8 mouse cellular contexts compared by ENCODE assay signal in genomic region chr2:112215977-112216376, GRCm38 (mm10). TPM values are rescaled to one million over a fixed set of nuclear protein-coding genes. Genes with fewer than 3 reads are reported as not detected.
DNase-seq lines count a peak whose midpoint lies in the region; ATAC-seq and TF ChIP-seq lines count a peak whose summit lies in the region.

No protein-coding gene starts in this region.

- no peak for TF ChIP-seq POLR2A in heart, adult 2 months (IDR thresholded peaks at IDR 0.05; ENCODE audit: insufficient read depth, low read depth, low read length)

- no peak overlapping the region for H3K4me3 ChIP-seq in heart, adult 2 months
- H3K4me3 ChIP-seq in hindbrain, embryonic 16.5 days (ENCODE audit: low read length) = no peak overlapping the region
- H3K4me3 ChIP-seq in midbrain, embryonic 14.5 days (replicated peaks; ENCODE audit: low read depth, low read length) = no peak overlapping the region

- H3K9me3 ChIP-seq in hindbrain, embryonic 16.5 days (ENCODE audit: control insufficient read depth, low read length) = no peaks in the 10 kb centered on the region
- H3K9me3 ChIP-seq in midbrain, embryonic 14.5 days (ENCODE audit: control insufficient read depth, low read length) = no peaks in the 10 kb centered on the region

- peak; percentile 80 for ATAC-seq in hindbrain, embryonic 16.5 days
- no peak for ATAC-seq in midbrain, embryonic 14.5 days (ENCODE audit: low FRiP score, low TSS enrichment)

- H3K27ac ChIP-seq in heart, adult 2 months = no peak overlapping the region
- no peak overlapping the region for H3K27ac ChIP-seq in hindbrain, embryonic 16.5 days (ENCODE audit: low read depth, low read length)
- no peak overlapping the region for H3K27ac ChIP-seq in midbrain, embryonic 14.5 days (replicated peaks; ENCODE audit: low read depth, low read length)

- no peaks in the 10 kb centered on the region for H3K36me3 ChIP-seq in heart, adult 2 months (ENCODE audit: control insufficient read depth, insufficient read depth, low read length)
- H3K36me3 ChIP-seq in hindbrain, embryonic 16.5 days (ENCODE audit: control insufficient read depth, insufficient read depth, low read length) = no peaks in the 10 kb centered on the region
- H3K36me3 ChIP-seq in midbrain, embryonic 14.5 days (ENCODE audit: control insufficient read depth, insufficient read depth, low read length) = no peaks in the 10 kb centered on the region

- DNase-seq in heart, adult 2 months = no peak
- DNase-seq in heart, postnatal 36 days = no peak
- DNase-seq in A20 (ENCODE audit: low read depth, low spot score) = peak; percentile 61
- peak; percentile 54 for DNase-seq in ZHBTc4 (ENCODE audit: low read depth, low spot score)
- DNase-seq in midbrain, embryonic 14.5 days = peak; percentile 80
- DNase-seq in thymus, postnatal 36 days = no peak
- DNase-seq in spleen, postnatal 14 days (ENCODE audit: low spot score in 2 of 2) = no peak

- no peaks in the 10 kb centered on the region for H3K27me3 ChIP-seq in heart, adult 2 months (ENCODE audit: control insufficient read depth, insufficient read depth, low read length)
- no peaks in the 10 kb centered on the region for H3K27me3 ChIP-seq in hindbrain, embryonic 16.5 days (replicated peaks; ENCODE audit: control insufficient read depth, insufficient read depth, low read length)
- no peaks in the 10 kb centered on the region for H3K27me3 ChIP-seq in midbrain, embryonic 14.5 days (ENCODE audit: control insufficient read depth, insufficient read depth, low read length)

- WGBS in heart, adult 2 months = 12% methylated on average over 1 of the region's 1 CpGs
- WGBS in hindbrain, embryonic 16.5 days = 0% methylated on average over 1 of the region's 1 CpGs
- WGBS in midbrain, embryonic 14.5 days = 11% methylated on average over 1 of the region's 1 CpGs

- TF ChIP-seq CTCF in heart, adult 2 months (IDR thresholded peaks at IDR 0.05) = peak; percentile 73

- intact Hi-C loops in heart, adult 2 months (cut with DNase I) = loop anchor here (2.0 kb wide), 1 partner anchor 17 kb away; no protein-coding TSS in a partner anchor
- intact Hi-C loops in heart, postnatal 36 days (cut with DNase I) = loop anchor here (2.0 kb wide), 1 partner anchor 19 kb away; no protein-coding TSS in a partner anchor

- no peak for TF ChIP-seq EP300 in heart, adult 2 months (IDR thresholded peaks at IDR 0.05; ENCODE audit: insufficient read depth, low read depth, low read length)

- no peaks in the 10 kb centered on the region for H3K79me2 ChIP-seq in heart, adult 2 months (replicated peaks; ENCODE audit: control insufficient read depth, insufficient read depth, low read length)

- H3K4me1 ChIP-seq in heart, adult 2 months (ENCODE audit: control insufficient read depth, insufficient read depth, low read length) = no peaks in the 10 kb centered on the region
- H3K4me1 ChIP-seq in hindbrain, embryonic 16.5 days (ENCODE audit: control insufficient read depth, insufficient read depth, low read depth, low read length) = no peaks in the 10 kb centered on the region
- no peaks in the 10 kb centered on the region for H3K4me1 ChIP-seq in midbrain, embryonic 14.5 days (ENCODE audit: control insufficient read depth, insufficient read depth, low read length)

- no peak overlapping the region for H3K9ac ChIP-seq in heart, adult 2 months (ENCODE audit: low read depth, low read length)
- H3K9ac ChIP-seq in hindbrain, embryonic 16.5 days (ENCODE audit: low read depth, low read length) = no peak overlapping the region
- H3K9ac ChIP-seq in midbrain, embryonic 14.5 days (replicated peaks; ENCODE audit: low read length) = no peak overlapping the region

- H3K4me2 ChIP-seq in hindbrain, embryonic 16.5 days (ENCODE audit: low read length) = no peak overlapping the region
- no peak overlapping the region for H3K4me2 ChIP-seq in midbrain, embryonic 14.5 days (ENCODE audit: low read length)

RNA-seq across cellular contexts. Expression of gene Lpcat4, which starts 23.3 kb away (rescaled TPM):
- 1 to 10 TPM; 2.3 TPM for total RNA-seq in heart, adult 2 months (2021)
- polyA plus RNA-seq in heart, adult 2 months (2012; rRNA removed) = 6.3 and 11.4 TPM in 2 replicates
- 1 to 10 TPM; 2.3 to 2.5 TPM for total RNA-seq in heart, postnatal 36 days (2021)
- 28.5 and 32.4 TPM in 2 replicates for polyA plus RNA-seq in hindbrain, embryonic 16.5 days (2015; fragmentation: Nextera tagmentation; extraction: Ambion mirVana)
- 13.9 and 18.7 TPM in 2 replicates for polyA plus RNA-seq in midbrain, embryonic 14.5 days (2014; fragmentation: Nextera tagmentation; extraction: Ambion mirVana)

RNA-seq across cellular contexts. Expression of gene Nutm1, which starts 43.1 kb away (rescaled TPM):
- not detected for total RNA-seq in heart, adult 2 months (2021)
- not detected in 2 replicates for polyA plus RNA-seq in heart, adult 2 months (2012; rRNA removed)
- not detected for total RNA-seq in heart, postnatal 36 days (2021)
- polyA plus RNA-seq in hindbrain, embryonic 16.5 days (2015; fragmentation: Nextera tagmentation; extraction: Ambion mirVana) = 0.04 TPM in 1 of 2 replicates, not detected in the other
- polyA plus RNA-seq in midbrain, embryonic 14.5 days (2014; fragmentation: Nextera tagmentation; extraction: Ambion mirVana) = 0.05 TPM in 1 of 2 replicates, not detected in the other

RNA-seq across cellular contexts. Expression of gene Nop10, which starts 45.7 kb away (rescaled TPM):
- 10 to 100 TPM; 61.8 to 65.4 TPM for total RNA-seq in heart, adult 2 months (2021)
- 89.0 and 113 TPM in 2 replicates for polyA plus RNA-seq in heart, adult 2 months (2012; rRNA removed)
- total RNA-seq in heart, postnatal 36 days (2021) = 10 to 100 TPM; 61.8 to 62.8 TPM
- polyA plus RNA-seq in hindbrain, embryonic 16.5 days (2015; fragmentation: Nextera tagmentation; extraction: Ambion mirVana) = 165 and 189 TPM in 2 replicates
- polyA plus RNA-seq in midbrain, embryonic 14.5 days (2014; fragmentation: Nextera tagmentation; extraction: Ambion mirVana) = 136 and 182 TPM in 2 replicates

RNA-seq across cellular contexts. Expression of gene Slc12a6, which starts 49.6 kb away (rescaled TPM):
- total RNA-seq in heart, adult 2 months (2021) = 10 to 100 TPM; 31.1 to 32.9 TPM
- polyA plus RNA-seq in heart, adult 2 months (2012; rRNA removed) = 23.2 and 44.3 TPM in 2 replicates
- total RNA-seq in heart, postnatal 36 days (2021) = 10 to 100 TPM; 36.0 to 39.9 TPM
- 14.7 and 17.5 TPM in 2 replicates for polyA plus RNA-seq in hindbrain, embryonic 16.5 days (2015; fragmentation: Nextera tagmentation; extraction: Ambion mirVana)
- 18.6 and 25.9 TPM in 2 replicates for polyA plus RNA-seq in midbrain, embryonic 14.5 days (2014; fragmentation: Nextera tagmentation; extraction: Ambion mirVana)

RNA-seq across cellular contexts. Expression of gene Gm21985, which starts 50.1 kb away (rescaled TPM):
- 1 to 10 TPM in 1 of 2 experiments, under 1 TPM in 1; 0.42 to 1.1 TPM for total RNA-seq in heart, adult 2 months (2021)
- polyA plus RNA-seq in heart, adult 2 months (2012; rRNA removed) = not detected in 2 replicates
- total RNA-seq in heart, postnatal 36 days (2021) = 1 to 10 TPM in 1 of 2 experiments, under 1 TPM in 1; 0.89 to 1.6 TPM
- not detected in 2 replicates for polyA plus RNA-seq in hindbrain, embryonic 16.5 days (2015; fragmentation: Nextera tagmentation; extraction: Ambion mirVana)
- polyA plus RNA-seq in midbrain, embryonic 14.5 days (2014; fragmentation: Nextera tagmentation; extraction: Ambion mirVana) = not detected in 2 replicates

Comparison
In these comparisons a context has a peak if more than half of its experiments do, and no peak if none do; other contexts are left out.
1. DNase-seq: peak in A20 (single experiment), ZHBTc4 (single experiment) and midbrain, embryonic 14.5 days (single experiment); none in heart, adult 2 months (0 of 2), heart, postnatal 36 days (0 of 2), thymus, postnatal 36 days (0 of 2) and spleen, postnatal 14 days (0 of 2).